Mouse (Mus musculus): ENCODE measurements around the gene Flt1.

- TF ChIP-seq POLR2A (IDR thresholded peaks at IDR 0.05; ENCODE audit: borderline replicate concordance, extremely low read depth, insufficient read depth, insufficient read length, poor library complexity, severe bottlenecking) (no peak), CTCF (IDR thresholded peaks at IDR 0.05; ENCODE audit: borderline replicate concordance, extremely low read depth, insufficient read depth, insufficient read length) (no peak)
These were observed 23.4 kb downstream of the Flt1 start for GRCm38 (mm10) chr5:147702423-147702822.

All from brain, embryonic 14.5 days (tissue).